Mouse (Mus musculus) ES-E14 (cell line): Measurements from ENCODE around the gene Frs2. TPM values are rescaled to one million over a fixed set of nuclear protein-coding genes. Genes with fewer than 3 reads are reported as not detected.

ENCODE experiments used
- DNase-seq: peaks from one replicate; pipeline ENCODE4 v3.0.0-alpha.2; 2013; ENCODE audit warnings: low read depth, low spot score
- H3K27ac ChIP-seq: 2 replicates; pipeline ENCODE4 v1.5.1; 2012; ENCODE audit warnings: low read depth, mild to moderate bottlenecking, low read length, moderate library complexity, mixed read lengths; ENCODE audit not compliant: poor library complexity, insufficient read depth, severe bottlenecking
- H3K36me3 ChIP-seq: 2 replicates; pipeline ENCODE4 v1.6.1; 2012; ENCODE audit warnings: mild to moderate bottlenecking, low read length, moderate library complexity, mixed read lengths; ENCODE audit not compliant: control insufficient read depth, poor library complexity, insufficient read depth, severe bottlenecking
- H3K4me1 ChIP-seq, 2 experiments: fragments of 150-350 bp in 1 of 2; sonication (generic) in 1 of 2; 2 replicates each; pipeline ENCODE4 v1.6.1; 2012; ENCODE audit warnings: low read length in 2 of 2, mild to moderate bottlenecking in 1 of 2, mixed read lengths in 1 of 2; ENCODE audit not compliant: control insufficient read depth in 2 of 2, insufficient read depth in 2 of 2, poor library complexity in 1 of 2
- H3K4me3 ChIP-seq, 2 experiments: fragments of 150-350 bp in 1 of 2; sonication (generic) in 1 of 2; 2 replicates each; pipeline ENCODE4 v1.5.1; 2012; ENCODE audit warnings: low read length in 2 of 2, low read depth in 1 of 2, mild to moderate bottlenecking in 1 of 2, mixed read lengths in 1 of 2; ENCODE audit not compliant: insufficient read depth in 1 of 2, poor library complexity in 1 of 2, severe bottlenecking in 1 of 2
- H3K9ac ChIP-seq: 2 replicates; pipeline ENCODE4 v1.6.1; 2012; ENCODE audit warnings: low read depth, mild to moderate bottlenecking, low read length, mixed read lengths; ENCODE audit not compliant: poor library complexity, insufficient read depth, severe bottlenecking
- H3K9me3 ChIP-seq: fragments of 150-350 bp; sonication (generic); 2 replicates; pipeline ENCODE4 v1.6.1; 2012; ENCODE audit warnings: low read depth, mild to moderate bottlenecking, low read length; ENCODE audit not compliant: control insufficient read depth, insufficient read depth
- CHD2 ChIP-seq: IDR thresholded peaks from 2 replicates; pipeline ENCODE4 v1.6.1; 2014; ENCODE audit warnings: mild to moderate bottlenecking, low read depth, low read length, inconsistent platforms
- HCFC1 ChIP-seq: IDR thresholded peaks from 2 replicates; pipeline ENCODE4 v1.6.1; 2012; ENCODE audit warnings: low read length, inconsistent platforms, borderline replicate concordance; ENCODE audit not compliant: insufficient read depth
- MAFK ChIP-seq: IDR thresholded peaks from 2 replicates; pipeline ENCODE4 v1.6.1; 2014; ENCODE audit warnings: mild to moderate bottlenecking, low read depth, low read length, inconsistent platforms; ENCODE audit not compliant: insufficient read depth
- ZC3H11A ChIP-seq: IDR thresholded peaks from 2 replicates; pipeline ENCODE4 v1.6.1; 2012; ENCODE audit warnings: low read depth, mild to moderate bottlenecking, inconsistent platforms, low read length, borderline replicate concordance
- ZNF384 ChIP-seq: IDR thresholded peaks from 2 replicates; pipeline ENCODE4 v1.6.1; 2012; ENCODE audit warnings: low read depth, low read length, inconsistent platforms
- in situ Hi-C, 2 experiments: fragments of 600-800 bp; cut with MboI; formaldehyde crosslinking; loops; one replicate each; pipeline ENCODE4 v1.15.1; 2025; ENCODE audit warnings: low sequenced_read_pairs in 2 of 2, inconsistent platforms in 1 of 2; ENCODE audit not compliant: unreplicated experiment in 2 of 2
- total RNA-seq: library from RNA; depleted of rRNA; stranded (reverse); fragments of 300-350 nt; gene quantifications from 2 replicates; pipeline ENCODE4 v1.2.3, GENCODE M21; 2012

Frs2 gene
- total RNA-seq, 1 experiment = 17.3 TPM

- Histone ChIP-seq H3K27ac (no peak overlapping the region), H3K9ac (no peak overlapping the region), H3K36me3 (no peaks in the 10 kb centered on the region), H3K4me3 (no peak overlapping the region), H3K4me1 (peaks cover 1 to 7% of the 10 kb centered on the region in 2 experiments; a peak in 1 of 4 replicates), H3K9me3 (no peaks in the 10 kb centered on the region)
- no peak for DNase-seq
- in situ Hi-C loops = no loop called here
- TF ChIP-seq ZNF384 (no peak), CHD2 (no peak), MAFK (no peak), ZC3H11A (no peak), HCFC1 (no peak)
Measured at GRCm38 (mm10) chr10:117145546-117146265, 2.6 kb downstream of the Frs2 start.

GRCm38 (mm10) chr10:117144628-117145027 is 3.7 kb downstream of the Frs2 start:
- H3K9me3 ChIP-seq = no peaks in the 10 kb centered on the region
- in situ Hi-C loops = no loop called here

DNA sequence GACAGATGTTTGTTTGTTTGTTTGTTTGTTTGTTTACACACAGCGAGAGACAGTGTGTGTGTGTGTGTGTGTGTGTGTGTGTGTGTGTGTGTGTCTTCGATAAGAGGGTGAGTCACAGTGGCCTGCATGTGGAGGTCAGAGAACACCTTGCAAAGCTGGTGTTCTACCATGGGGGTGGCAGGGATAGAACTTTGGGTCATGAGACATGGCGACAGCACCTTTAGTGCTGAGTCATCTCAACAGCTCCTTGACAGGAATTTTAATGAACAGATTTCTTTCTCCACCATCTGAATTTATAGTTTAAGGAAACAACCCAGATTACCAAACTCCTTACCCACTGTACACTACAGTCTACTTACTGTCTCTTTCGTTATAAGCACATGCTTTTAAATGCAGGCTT is 4.3 kb downstream of the Frs2 start:
- in situ Hi-C loops = no loop called here
- peaks cover 1 to 7% of the 10 kb centered on the region in 2 experiments; a peak in 1 of 4 replicates for H3K4me1 ChIP-seq
- no peak for TF ChIP-seq CHD2
- TF ChIP-seq ZNF384 = no peak
- TF ChIP-seq MAFK = peak; percentile 80
- TF ChIP-seq HCFC1 = no peak
- no peak for TF ChIP-seq ZC3H11A

More at GRCm38 (mm10) chr10:117144628-117145027, 3.7 kb downstream of the Frs2 start:
- peaks cover 1 to 7% of the 10 kb centered on the region in 2 experiments; a peak in 1 of 4 replicates for H3K4me1 ChIP-seq
- DNase-seq = no peak
- no peak overlapping the region for H3K27ac ChIP-seq
- H3K9ac ChIP-seq = no peak overlapping the region
- TF ChIP-seq CHD2 = no peak
- TF ChIP-seq ZC3H11A = no peak
- TF ChIP-seq ZNF384 = no peak
- no peak for TF ChIP-seq HCFC1
- TF ChIP-seq MAFK = no peak
- no peak overlapping the region for H3K4me3 ChIP-seq
- no peaks in the 10 kb centered on the region for H3K36me3 ChIP-seq

GRCm38 (mm10) chr10:117143311-117143710 is 5.0 kb downstream of the Frs2 start:
- Histone ChIP-seq H3K4me3 (no peak overlapping the region), H3K9me3 (no peaks in the 10 kb centered on the region), H3K4me1 (peaks cover 1 to 7% of the 10 kb centered on the region in 2 experiments; a peak in 1 of 4 replicates), H3K27ac (no peak overlapping the region), H3K36me3 (no peaks in the 10 kb centered on the region), H3K9ac (no peak overlapping the region)
- no peak for DNase-seq
- no peak for TF ChIP-seq MAFK
- TF ChIP-seq HCFC1 = no peak
- no peak for TF ChIP-seq ZC3H11A
- in situ Hi-C loops = no loop called here

More for the DNA sequence above, 4.3 kb downstream of the Frs2 start:
- no peaks in the 10 kb centered on the region for H3K9me3 ChIP-seq
- no peak for DNase-seq
- no peak overlapping the region for H3K27ac ChIP-seq
- H3K36me3 ChIP-seq = no peaks in the 10 kb centered on the region
- H3K9ac ChIP-seq = no peak overlapping the region
- no peak overlapping the region for H3K4me3 ChIP-seq
